Mouse (Mus musculus): Measurements from ENCODE around the gene 4930435E12Rik.
A peak's percentile ranks its signal among the peaks of the same experiment; 100 is the strongest.
"Not testable (repeated sequence)": the region's sequence is repeated elsewhere in the genome, so short reads cannot be mapped to it uniquely, and the experiment has no call there.

4930435E12Rik gene

DNA sequence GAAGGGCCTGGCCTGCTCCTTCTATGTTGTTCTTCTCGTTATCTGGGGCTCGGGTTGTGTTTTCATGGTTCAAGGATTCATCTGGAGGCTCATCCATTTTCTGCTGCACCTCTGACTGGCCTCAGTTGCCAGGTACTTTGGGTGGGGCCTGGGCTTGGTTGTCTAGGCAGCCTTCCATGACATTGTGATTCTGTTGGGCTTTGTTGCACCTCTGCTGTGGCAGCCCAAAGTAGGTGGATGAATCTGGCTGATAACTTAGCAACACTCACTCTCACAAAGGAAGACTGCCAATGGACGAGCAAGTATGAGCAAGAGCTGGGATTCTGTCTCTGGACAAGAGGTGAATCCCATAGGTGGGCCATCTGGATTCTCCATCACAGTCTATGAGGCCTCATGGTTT, at the start of gene 4930435E12Rik:
Gene 4930435E12Rik, minus strand, starts transcription at position 101 of the 400 bp plus-strand sequence.
- no peak for DNase-seq (ENCODE audit: low read depth)

DNA sequence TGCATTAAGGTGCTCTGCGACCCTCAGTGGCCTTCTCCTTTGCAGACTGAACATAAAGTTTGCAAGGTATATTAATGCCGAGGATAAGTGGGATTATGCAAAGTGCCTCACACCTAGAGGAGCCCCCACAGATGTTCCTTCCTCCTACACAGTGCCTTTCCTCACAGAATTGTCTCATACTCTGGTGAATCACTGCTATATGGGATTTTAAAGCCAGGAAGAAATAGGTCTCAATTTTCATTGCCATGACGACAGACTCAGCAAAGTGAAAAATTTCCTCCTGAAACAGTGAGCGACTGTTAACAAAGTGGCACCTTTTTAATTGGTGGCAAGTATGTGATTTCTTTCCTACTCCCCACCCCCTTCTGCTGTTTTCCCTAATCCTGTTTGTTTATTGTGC, 45.9 kb upstream of the 4930435E12Rik start:
- no peak for DNase-seq (ENCODE audit: low read depth)

DNA sequence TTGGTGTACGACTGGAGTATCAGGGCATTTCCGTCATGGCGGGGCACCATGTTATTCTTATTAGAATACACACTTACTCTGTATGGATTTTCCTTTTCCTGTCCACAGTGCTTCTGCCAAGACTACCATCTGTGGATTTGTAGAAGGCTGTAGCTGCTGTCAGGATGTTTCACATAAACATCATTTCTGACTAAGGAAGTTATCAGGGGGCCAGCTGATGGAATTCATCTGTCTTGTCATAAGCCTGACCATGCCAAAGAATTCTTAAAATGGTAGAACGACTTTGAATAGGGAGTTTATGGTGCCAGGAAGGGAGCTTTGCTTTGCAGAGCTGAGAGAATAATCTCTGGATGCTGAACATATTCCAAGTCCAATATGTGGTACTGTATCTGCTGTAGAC, 44.7 kb upstream of the 4930435E12Rik start:
- DNase-seq (ENCODE audit: low read depth): no peak

DNA sequence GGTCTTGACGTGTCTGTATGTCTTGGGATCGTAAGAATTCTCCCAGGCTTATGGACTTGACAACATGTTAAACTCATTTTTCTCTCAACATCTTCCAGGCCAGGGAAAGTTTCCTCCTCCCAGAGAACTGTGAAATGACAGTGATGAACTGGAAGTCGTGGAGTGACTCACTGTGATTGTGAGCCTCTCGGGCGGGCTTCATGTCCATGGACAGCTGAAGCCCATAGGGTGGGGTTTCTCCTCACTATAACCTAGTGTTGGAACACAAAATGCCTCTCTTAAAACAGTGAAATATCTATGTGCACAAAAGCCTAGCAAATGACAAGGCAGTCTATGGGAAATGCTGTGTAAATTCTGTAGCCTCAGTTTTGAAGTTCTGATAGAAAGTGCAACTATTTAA, 35.8 kb upstream of the 4930435E12Rik start:
- DNase-seq (ENCODE audit: low read depth): no peak

DNA sequence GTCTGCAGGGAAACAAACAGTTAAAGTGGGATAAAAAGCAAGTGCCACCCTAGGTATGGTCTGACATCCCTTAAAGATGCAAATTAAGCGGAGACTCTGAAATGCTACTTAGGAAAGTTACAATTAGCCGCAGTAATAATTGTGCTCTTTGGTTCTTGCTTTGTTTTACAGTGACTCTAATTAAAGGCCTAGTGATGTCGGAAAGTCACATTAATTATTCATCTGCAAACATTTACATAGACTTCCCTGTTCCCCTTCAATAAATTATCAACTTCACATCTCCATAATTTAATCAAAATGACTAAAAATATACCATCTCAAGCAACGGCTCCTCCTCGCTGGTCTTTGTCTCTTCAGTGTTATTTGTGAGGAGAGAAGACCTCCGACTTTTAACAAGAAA, 32.0 kb upstream of the 4930435E12Rik start:
- DNase-seq (ENCODE audit: low read depth): no peak

DNA sequence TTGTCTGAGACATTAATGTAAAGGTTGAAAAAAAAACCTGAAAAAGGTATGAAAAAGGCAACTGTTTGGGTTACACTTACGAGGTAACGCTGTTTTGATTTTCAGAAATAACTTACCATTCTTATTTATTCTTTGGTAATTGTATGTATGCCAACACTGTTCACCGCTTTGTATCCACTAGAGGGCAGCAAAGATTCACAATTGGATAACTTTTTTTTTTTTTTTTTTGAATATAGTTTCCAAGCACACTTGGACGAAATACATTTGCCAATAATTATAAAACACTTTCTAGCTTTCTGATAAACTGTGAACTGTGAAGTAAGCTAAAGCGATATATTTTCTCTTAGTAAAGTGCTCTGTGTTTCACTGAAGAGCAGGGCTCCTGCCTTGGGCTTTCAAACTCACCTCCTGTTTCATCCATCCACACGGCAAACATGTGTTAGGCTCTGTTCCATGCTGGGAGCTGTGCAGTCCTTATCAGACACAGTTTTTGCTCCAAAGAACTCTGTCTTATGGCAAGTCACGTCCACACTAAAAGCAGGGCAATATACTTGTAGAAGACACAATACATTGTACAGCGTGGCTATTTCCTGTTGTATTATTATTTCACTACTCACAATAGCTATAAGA, 29.7 kb upstream of the 4930435E12Rik start:
- DNase-seq (ENCODE audit: low read depth): peak; percentile 2

DNA sequence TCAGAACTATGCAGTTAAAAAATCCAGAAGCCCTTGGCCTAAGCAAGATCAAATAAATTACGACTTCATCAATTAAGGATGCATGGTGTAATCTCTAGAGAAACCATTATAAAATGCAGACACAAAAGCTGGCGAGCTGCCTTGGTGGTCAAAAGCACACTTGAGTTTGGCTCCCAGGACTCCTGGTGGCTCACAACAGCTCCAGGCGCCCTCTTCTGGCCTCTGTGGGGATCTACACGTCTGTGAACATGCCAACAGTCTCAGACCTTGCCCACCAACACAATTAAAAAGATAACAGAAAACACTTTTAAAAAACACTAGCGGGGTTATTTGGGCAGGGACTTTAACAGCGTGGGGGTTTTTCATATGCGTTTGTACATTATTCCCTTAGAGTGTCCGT, 16.0 kb downstream of the 4930435E12Rik start:
- peak; percentile 15 for DNase-seq (ENCODE audit: low read depth)

DNA sequence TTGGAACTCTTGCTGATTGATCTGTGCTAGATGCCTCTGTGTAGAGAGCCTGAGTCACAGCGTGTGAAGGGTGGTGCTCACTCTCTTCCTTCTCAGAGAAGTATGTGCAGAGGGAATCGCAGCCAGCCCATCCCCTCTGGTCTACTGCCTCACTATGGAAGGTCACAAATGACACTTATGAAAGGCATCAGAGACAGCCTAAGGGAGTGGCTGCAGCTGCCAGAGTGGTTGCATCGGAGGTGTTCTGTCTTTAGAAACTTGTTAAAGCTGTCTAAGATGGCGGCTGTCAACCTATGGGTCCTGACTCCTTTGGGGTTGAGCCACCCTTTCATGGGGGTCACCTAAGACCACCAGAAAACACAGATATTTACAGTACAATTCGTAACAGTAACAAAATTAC, 18.4 kb downstream of the 4930435E12Rik start:
- no peak for DNase-seq (ENCODE audit: low read depth)

DNA sequence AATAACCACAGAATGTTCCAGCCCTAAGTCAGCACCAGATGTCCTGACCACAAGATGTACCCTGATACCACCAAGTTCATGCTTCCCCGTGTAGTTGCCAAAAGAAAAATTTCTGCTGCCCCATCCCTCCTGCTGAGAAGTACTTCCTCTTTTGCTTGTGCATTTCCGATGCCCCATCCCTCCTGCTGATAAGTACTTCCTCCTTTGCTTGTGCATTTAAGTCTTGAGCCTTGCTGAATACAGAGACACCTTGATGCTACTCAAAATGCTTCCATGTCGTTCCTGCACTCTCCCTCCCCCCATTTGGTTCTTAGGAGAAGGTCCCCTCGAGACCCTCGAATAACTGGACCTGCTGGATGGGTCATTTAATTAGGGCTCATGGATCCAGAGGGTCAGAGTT, 20.8 kb downstream of the 4930435E12Rik start:
- not testable (repeated sequence) for DNase-seq (ENCODE audit: low read depth)

DNA sequence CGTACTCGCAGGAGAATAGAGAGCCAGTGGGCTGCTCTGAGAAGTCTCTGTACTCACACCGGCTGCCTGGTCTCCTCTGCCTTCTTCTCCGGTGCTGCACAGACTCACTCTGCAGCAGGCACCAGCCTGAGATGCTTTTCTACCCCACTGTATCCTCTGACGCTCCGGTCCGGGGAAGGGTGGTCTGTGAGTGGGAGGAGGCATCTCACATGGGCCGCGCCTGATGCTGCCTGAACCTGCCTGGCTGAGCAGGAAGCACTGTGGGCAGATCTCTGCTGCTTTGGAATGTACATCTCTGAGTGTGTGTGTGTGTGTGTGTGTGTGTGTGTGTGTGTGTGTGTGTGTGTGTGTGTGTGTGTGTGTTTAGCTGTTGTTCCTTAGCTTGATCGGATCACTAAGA, 28.5 kb downstream of the 4930435E12Rik start, which contains the start of gene Upk1b:
Gene Upk1b, minus strand, starts transcription at position 238 of the 400 bp plus-strand sequence.
- DNase-seq (ENCODE audit: low read depth): no peak

DNA sequence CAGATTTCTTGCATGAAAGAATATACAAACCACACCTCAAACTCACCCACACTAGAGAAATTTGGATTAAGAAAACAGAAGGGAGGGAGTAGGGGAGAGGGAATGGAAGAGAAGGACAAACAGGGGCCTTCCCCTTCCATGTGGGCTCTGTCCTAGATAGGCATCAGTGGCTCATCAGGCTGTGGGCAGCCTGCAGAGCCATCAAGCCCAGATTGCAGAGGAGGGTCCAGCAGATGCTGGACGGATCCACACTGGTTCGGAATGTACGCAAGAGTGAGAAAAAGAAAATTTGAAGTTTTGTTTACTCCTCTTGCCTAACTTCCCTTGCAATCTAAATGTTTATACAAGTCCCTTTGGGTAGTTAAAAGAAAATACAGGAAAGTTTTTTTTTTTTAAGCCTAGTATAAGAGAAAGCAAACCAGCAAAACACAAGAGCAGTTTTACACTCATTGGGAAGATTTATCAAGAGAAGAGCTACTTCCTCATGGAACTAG, 29.5 kb downstream of the 4930435E12Rik start:
- DNase-seq (ENCODE audit: low read depth): no peak

DNA sequence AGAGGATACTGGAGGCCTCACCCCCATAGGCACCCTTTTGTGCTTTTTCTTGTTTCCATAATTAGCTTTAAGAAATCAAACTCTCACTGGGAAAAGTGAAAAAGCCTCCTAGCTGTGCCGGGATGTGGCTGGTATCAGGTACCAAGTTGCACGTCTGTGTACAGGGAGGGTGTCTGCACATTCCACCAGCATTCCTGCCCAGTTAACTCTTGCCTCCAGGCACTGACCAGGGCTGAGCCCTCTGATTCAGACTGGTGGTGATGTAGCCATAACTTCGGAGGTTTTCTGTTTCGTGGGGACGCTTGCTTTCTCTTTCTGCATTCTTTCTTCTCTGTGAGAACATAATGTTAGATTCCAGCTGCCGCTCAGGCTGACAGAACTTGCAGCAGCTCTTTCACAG, 35.4 kb downstream of the 4930435E12Rik start:
- no peak for DNase-seq (ENCODE audit: low read depth)

DNA sequence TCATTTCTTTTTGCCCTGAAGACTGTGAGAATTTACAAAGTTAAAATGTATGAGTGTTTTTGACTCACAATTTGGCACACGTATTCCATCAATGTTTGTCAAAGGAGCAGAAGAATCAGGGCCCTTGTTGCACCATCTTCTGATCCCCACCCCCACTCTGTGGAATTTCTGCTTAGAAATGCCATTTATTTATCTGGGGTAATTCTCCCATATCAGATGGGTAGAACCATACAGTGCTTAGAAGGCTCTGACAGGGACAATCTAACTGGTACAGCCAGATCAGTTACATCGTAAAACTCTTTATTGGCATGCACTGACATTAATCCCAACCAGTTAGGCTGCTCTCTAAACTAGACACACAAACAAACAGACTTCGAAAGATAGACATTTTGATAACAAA, 38.6 kb downstream of the 4930435E12Rik start:
- DNase-seq (ENCODE audit: low read depth): no peak

DNA sequence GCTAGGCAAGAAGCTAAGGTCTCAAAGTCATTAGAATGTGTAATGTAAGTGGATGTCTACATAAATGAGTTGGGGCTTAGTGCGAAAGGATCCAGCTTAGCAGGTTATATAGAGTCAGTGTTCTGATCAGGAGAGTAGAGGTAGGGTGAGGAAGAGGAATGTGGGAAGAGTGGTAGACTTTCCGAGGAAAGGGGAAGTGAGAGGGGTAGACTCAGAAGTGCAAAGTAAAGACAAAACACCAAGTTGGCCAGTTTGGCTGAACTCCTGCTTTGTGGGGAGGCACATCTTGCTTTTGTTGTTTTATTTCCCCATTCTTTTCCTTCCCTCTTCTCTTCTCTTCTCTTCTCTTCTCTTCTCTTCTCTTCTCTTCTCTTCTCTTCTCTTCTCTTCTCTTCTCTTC, 39.5 kb downstream of the 4930435E12Rik start:
- DNase-seq (ENCODE audit: low read depth): no peak

DNA sequence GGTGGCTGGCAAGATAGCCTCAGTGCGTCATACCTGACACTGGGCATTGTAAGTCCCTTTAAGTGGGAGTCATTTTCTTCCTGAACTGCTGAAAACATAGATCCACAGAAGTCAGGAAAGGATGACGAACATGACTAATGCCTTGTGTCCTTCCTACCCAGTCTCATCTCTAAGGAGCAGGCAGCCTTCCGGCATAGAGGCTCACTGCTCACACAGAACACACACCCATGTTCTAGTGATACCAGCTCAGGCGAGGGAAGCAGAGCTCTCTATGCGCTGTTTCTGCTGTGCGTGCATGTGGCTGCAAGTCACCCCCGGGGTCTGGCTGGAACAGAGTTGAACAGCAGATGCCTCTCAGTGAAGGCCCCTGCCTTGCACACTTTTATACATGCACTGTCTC, 43.2 kb downstream of the 4930435E12Rik start:
- DNase-seq (ENCODE audit: low read depth): no peak

DNA sequence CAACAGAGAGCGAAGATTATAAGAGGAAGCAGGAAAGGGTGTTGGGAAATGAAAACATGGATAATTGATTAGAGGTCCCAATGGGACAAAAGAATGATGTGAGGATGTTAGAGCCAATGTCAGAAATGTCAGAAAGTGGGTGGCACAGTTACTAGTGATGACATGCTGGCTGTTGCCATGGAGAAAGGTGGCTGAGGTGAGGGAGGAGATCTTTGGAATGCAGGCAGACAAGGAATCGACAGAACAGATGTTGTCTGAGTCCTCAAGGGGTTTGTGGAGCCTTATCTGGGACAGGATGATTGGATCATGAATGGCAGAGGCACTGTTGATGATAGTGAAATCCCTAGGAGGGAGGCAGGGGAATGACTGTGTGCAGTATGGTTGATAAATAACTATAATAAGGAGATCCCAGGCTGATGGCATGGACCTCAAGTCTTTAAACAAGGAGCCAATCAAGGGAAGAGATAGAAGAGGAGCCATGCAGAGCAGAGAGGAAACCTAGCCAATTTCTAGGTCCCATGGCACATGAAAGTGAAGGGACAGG, 46.0 kb downstream of the 4930435E12Rik start:
- no peak for DNase-seq (ENCODE audit: low read depth)

DNA sequence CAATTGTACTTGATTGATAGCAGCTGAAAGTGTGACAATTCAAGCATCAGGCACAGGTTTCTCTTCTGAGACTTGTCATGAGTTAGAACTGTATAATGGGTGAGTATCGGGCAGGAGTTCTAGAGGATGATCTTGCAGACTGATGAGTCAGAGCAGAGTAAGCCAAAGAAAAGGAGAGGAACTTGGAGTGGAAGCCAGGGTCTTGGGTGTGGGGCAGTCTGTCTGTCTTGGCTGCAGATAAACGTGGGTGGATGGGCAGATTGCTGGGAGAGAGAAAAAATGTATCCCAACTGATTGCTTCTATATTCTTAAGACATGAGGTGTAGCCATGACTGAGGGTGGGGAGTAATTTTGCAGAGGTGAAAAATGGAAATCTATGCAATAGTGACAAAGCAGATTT, 46.6 kb downstream of the 4930435E12Rik start:
- DNase-seq (ENCODE audit: low read depth): no peak

DNA sequence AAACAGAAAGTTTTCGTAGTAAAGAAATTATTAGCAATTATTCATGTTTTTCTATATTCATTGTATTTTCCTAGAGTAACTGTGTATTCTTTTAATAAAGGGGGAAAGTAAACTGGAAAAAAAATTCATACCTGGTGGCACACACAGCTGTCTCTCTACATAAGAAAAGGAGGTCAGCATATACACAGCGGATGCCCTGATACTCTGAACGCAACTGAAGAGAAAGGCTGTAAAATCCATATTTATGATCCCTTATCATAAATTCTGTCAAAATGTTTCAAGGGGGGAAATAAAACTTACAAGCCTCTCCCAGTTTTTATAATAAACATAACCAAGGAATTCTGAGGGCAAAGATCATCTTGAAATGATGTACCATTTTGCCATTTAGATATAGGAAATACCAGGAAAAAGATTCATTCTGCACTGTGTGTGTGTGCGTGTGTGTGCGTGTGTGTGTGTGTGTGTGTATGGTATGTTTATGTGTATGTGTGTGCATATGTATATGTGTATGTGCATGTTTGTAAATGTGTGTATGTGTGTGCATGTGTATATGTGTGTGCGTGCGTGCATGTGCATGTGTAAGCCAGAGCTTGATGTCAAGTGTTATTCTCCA, 47.5 kb downstream of the 4930435E12Rik start:
- DNase-seq (ENCODE audit: low read depth): no peak

DNA sequence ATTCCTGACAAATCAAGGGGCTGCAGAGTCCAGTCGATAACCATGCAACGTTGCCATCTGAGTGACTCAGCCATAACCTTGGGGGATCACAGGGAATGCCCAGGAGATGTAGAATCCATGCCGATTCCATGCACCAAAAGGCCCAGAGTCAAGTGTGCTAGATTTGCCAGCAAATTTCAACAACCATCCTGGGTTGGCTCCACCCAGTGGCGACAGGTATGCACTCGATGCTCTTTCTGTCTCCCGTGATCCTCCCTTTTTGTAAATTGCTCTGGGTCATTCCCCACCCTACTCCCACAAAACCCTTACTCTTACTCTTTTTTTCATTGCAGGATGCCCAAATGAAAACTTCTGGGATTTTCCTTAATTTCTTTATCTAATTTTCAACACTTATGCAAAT, 52.2 kb downstream of the 4930435E12Rik start:
- no peak for DNase-seq (ENCODE audit: low read depth)

DNA sequence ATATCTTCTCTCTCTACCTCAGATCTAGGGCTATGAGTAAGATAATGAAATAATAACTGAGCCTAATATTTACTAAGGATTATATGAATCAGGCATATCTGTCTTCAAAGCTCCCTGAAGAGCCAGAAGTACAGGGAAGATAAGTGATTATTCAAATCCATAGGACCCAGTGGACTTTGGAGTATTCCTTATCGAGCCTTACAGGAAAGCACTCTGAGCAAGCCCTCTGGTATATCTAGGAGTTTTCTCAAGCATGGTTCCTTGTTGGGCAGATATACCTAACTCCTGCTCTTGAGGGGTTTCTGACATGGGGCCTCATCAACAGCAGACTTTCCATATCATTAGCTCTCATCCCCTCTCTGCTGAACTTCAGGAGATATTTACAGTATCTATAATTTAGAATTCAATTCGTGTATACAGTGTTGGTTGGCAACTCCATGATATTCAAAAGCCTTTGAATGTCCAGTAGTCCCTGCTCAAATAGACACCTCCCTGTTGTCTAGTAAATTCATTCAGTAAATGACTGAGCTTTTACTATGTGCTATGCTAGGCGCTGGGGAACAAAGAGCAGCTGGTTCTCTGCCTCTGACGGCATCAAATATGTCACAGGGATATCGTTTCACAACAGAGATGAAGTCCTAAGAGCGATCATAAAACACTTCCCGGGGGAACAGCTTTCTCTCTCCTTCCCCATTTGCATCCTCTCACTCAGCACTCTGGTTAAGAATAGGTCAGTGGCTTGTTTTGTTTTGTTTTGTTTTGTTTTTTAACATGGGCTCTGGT, 53.4 kb downstream of the 4930435E12Rik start:
- DNase-seq (ENCODE audit: low read depth): no peak

DNA sequence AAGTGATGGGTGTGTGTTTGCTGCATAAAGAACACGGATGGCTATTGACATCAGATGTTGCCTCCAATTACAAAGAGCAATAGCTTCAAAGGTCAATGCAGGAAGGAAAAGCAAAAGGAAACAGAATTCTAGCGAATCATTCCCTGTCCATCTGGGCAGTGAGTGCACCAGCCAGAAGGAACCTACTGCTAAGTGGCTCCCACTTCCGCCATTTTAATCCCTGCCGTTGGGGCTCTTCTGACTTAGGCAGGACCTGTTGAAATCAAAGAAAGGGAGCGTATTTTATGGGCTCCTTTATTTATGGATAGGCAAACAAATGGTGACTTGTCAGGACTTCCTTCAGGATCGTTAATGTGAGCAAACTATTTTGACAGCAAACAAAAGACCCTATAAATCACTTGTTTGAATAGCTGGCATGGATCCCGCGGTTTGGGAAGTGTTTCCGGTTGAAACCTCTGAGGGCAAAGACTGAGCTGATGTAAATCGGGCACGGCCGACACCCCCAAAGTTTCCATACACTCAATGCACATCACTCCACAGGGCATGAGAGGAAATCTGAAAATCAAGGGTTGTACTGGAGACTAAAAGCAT, 55.5 kb downstream of the 4930435E12Rik start:
- no peak for DNase-seq (ENCODE audit: low read depth)

DNA sequence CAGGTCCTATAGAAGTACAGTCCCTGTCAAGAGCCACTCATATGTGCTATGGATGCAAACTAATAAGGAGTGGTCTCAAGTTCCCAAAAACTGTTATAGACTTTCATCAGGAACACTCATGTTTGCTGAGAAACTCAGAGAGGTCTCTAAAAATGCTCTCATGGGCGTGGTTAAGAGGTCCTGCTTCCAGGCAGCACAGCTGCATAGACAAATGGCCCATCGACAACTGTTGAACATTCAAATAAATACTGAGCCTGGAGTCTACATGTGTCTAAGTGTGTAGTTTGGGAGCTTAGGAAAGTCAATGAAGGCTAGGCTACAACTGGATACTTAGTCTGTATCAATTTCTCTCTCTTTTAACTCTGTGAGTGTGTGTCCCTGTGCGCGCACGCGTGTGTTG, 57.4 kb downstream of the 4930435E12Rik start:
- no peak for DNase-seq (ENCODE audit: low read depth)
